Mouse (Mus musculus) midbrain, embryonic 14.5 days (tissue): ENCODE results near the gene Ptprs. TPM values are rescaled to one million over a fixed set of nuclear protein-coding genes. Genes with fewer than 3 reads are reported as not detected.
A peak's percentile ranks its signal among the peaks of the same experiment; 100 is the strongest.

Experiments
- ATAC-seq: fragments of 200-750 bp; cut with Nextera tagmentation; 2 replicates; pipeline ENCODE4 v1.8.0; 2017; ENCODE audit warnings: moderate number of reproducible peaks, moderate library complexity; ENCODE audit not compliant: low FRiP score, low TSS enrichment
- DNase-seq: peaks from one replicate; pipeline ENCODE4 v3.0.0-alpha.2; 2015
- H3K27ac ChIP-seq: fragments of 300-500 bp; sonication (generic); replicated peaks from 2 replicates; pipeline ENCODE4 v1.5.1; 2014; ENCODE audit warnings: mild to moderate bottlenecking, low read depth, low read length, moderate library complexity
- H3K27me3 ChIP-seq: fragments of 300-500 bp; sonication (generic); 2 replicates; pipeline ENCODE4 v1.6.1; 2014; ENCODE audit warnings: low read length, control low read depth, mixed read lengths; ENCODE audit not compliant: control insufficient read depth, insufficient read depth
- H3K36me3 ChIP-seq: fragments of 300-500 bp; sonication (generic); 2 replicates; pipeline ENCODE4 v1.6.1; 2014; ENCODE audit warnings: low read length, control low read depth; ENCODE audit not compliant: control insufficient read depth, insufficient read depth
- H3K4me1 ChIP-seq: fragments of 300-500 bp; sonication (generic); 2 replicates; pipeline ENCODE4 v1.6.1; 2014; ENCODE audit warnings: mild to moderate bottlenecking, antibody characterized with exemption, low read length, control low read depth; ENCODE audit not compliant: control insufficient read depth, insufficient read depth
- H3K4me2 ChIP-seq: fragments of 300-500 bp; sonication (generic); 2 replicates; pipeline ENCODE4 v1.6.1; 2014; ENCODE audit warnings: mild to moderate bottlenecking, low read length, moderate library complexity
- H3K4me3 ChIP-seq: fragments of 300-500 bp; sonication (generic); replicated peaks from 2 replicates; pipeline ENCODE4 v1.5.1; 2014; ENCODE audit warnings: low read depth, low read length
- H3K9ac ChIP-seq: fragments of 300-500 bp; sonication (generic); replicated peaks from 2 replicates; pipeline ENCODE4 v1.6.1; 2014; ENCODE audit warnings: mild to moderate bottlenecking, low read length, moderate library complexity
- H3K9me3 ChIP-seq: fragments of 300-500 bp; sonication (generic); 2 replicates; pipeline ENCODE4 v1.6.1; 2016; ENCODE audit warnings: low read length, control low read depth, mixed read lengths; ENCODE audit not compliant: control insufficient read depth
- WGBS: fragments of 180-500 bp; shearing (Covaris S2); extraction: QIAGEN DNeasy Blood & Tissue Kit; methylation state at CpG from one replicate; pipeline ENCODE4 v1.1.7; 2014; 5-methylcytosine and 5-hydroxymethylcytosine counted together
- polyA plus RNA-seq: library from polyadenylated mRNA; unstranded; fragments of >200 nt; fragmentation: Nextera tagmentation; extraction: Ambion mirVana; gene quantifications from 2 replicates; pipeline ENCODE4 v1.2.1, GENCODE M21; 2014

The Ptprs gene
- polyA plus RNA-seq, 1 experiment from 2014 or later = 304 TPM

DNA sequence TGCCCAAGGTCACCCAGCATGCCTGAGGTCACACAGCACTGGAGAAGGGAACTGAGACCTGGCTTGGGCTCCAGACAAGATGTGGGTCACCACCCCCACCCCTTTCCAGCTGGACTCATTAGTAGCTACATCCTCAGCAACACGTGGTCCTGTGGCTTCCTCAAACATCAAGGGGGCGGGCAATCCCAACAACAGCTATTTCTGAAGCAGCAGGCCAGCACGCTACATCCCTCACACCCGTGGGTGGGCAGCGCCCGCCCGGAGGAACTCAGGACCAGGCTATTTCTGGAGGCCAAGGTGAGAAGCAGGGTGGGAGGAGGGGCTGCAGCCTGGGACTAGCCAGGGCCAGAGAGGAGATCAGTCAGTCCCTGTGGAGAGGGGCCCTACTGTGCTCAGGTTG is 7.4 kb downstream of the Ptprs start:
- 73% methylated on average over 7 of the region's 7 CpGs for WGBS
- DNase-seq (no peak), ATAC-seq (no peak)
- H3K4me1 ChIP-seq = peaks cover 79% of the 10 kb centered on the region
- H3K27me3 ChIP-seq = no peaks in the 10 kb centered on the region
- H3K27ac ChIP-seq = peak overlapping the region; percentile 90
- H3K4me3 ChIP-seq = no peak overlapping the region
- H3K9ac ChIP-seq = no peak overlapping the region; the same call in 1 of the 2 replicates
- peak overlapping the region; percentile 50 for H3K4me2 ChIP-seq
- 0 out of 2 replicates have a peak, but pooled peaks cover 4% of the 10 kb centered on the region for H3K36me3 ChIP-seq
- H3K9me3 ChIP-seq = no peaks in the 10 kb centered on the region

DNA sequence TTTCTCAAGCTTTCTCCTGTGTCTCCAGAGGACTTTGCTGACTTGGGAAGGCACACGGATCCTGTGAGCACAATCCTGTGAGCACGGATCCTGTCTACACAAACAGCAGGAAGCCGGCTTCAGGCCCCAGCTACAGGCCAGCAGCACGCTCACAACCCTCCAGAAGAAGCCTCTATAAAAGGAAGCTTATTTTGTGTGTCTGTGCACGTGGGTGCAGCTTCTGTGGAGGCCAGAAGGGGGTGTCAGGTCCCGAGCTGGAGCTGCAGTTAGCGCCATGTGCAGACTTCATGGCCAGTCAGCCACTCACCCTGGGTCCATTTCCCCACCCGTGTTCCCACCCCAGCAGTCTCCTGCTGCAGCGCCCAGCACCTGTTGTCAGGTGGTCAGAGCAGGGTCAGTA is 7.9 kb downstream of the Ptprs start:
- Histone ChIP-seq H3K36me3 (0 out of 2 replicates have a peak, but pooled peaks cover 4% of the 10 kb centered on the region), H3K27ac (peak overlapping the region; percentile 90), H3K4me2 (no peak overlapping the region), H3K9ac (no peak overlapping the region; the same call in 1 of the 2 replicates), H3K4me3 (no peak overlapping the region), H3K27me3 (no peaks in the 10 kb centered on the region), H3K9me3 (no peaks in the 10 kb centered on the region), H3K4me1 (peaks cover 76% of the 10 kb centered on the region)
- WGBS = 92% methylated on average over 9 of the region's 9 CpGs
- no peak for DNase-seq
- ATAC-seq = no peak

DNA sequence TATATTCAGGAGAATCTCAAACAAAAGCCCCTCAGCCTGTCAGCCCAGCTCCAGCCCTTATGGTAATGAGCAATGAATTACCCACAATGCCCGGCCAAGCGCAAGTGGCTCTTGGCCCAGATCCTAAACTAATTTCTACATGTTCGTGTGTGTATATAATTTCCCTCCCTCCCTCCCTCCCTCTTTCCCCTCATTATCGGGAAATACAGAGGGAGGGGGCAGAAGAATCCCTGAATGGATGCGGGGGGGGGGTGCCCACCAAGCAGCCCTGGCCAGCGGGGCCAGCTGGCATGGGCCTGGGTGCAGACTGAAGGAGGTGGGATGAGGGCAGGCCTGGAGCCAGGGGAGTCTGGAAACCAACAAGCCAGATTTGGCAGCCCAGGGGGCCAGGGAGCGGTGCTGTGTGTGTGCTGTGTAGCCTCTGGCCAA is 8.8 kb downstream of the Ptprs start:
- WGBS = 7% methylated on average over 7 of the region's 7 CpGs
- no peak overlapping the region for H3K4me3 ChIP-seq

DNA sequence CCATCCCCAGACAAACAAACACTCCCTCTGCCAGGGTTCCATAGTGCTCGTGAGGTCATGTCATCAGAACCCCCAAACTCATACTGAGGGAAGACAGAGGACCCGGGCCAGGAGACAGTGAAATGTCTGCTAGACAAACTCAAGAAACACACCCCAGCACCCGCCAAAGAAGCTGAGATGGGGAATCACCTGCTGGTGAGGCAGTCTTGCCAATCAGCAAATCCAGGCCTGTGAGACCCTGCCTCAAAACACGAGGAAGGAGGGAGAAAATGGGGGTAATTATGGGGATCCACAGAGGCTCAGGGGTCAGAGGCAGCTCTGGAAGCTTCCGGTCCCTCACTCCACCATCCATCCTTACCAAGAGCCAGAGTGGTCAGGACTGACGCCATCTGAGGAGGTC is 9.5 kb downstream of the Ptprs start:
- peaks cover 75% of the 10 kb centered on the region for H3K4me1 ChIP-seq
- DNase-seq = peak; percentile 42
- H3K27me3 ChIP-seq = no peaks in the 10 kb centered on the region
- H3K9me3 ChIP-seq = no peaks in the 10 kb centered on the region
- peak overlapping the region; percentile 39 for H3K9ac ChIP-seq
- peak overlapping the region; percentile 90 for H3K27ac ChIP-seq
- 0 out of 2 replicates have a peak, but pooled peaks cover 4% of the 10 kb centered on the region for H3K36me3 ChIP-seq
- peak overlapping the region; percentile 42 for H3K4me2 ChIP-seq
- H3K4me3 ChIP-seq = peak overlapping the region; percentile 8; the same call in 1 of the 2 replicates
- ATAC-seq = no peak
- 61% methylated on average over 6 of the region's 6 CpGs for WGBS

More for the DNA sequence above, 8.8 kb downstream of the Ptprs start:
- peak; percentile 71 for ATAC-seq
- peak; percentile 93 for DNase-seq
- H3K27me3 ChIP-seq = no peaks in the 10 kb centered on the region
- H3K36me3 ChIP-seq = 0 out of 2 replicates have a peak, but pooled peaks cover 4% of the 10 kb centered on the region
- peaks cover 78% of the 10 kb centered on the region for H3K4me1 ChIP-seq
- no peak overlapping the region; the same call in 1 of the 2 replicates for H3K9ac ChIP-seq
- H3K4me2 ChIP-seq = peak overlapping the region; percentile 42
- H3K27ac ChIP-seq = peak overlapping the region; percentile 90
- H3K9me3 ChIP-seq = no peaks in the 10 kb centered on the region

DNA sequence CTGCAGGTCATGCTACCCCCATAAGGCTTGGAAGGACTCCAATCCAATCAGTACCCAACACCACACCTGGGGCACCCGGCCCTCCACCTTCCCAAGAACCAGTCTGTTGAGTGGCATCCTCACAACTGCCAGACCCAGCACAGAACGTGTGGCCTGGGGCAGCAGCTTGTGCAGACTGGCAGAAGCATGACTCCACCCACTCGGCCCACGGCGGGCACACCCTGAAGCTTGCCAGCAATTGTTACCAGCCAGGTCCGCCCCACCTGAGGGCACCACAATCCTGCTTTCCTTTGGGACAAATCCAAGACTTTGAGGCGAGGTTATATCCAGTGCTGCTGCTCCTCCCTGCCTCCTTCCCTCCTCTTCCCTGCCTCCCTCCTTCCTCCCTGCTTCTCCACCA is 11.5 kb downstream of the Ptprs start:
- Histone ChIP-seq H3K4me1 (peaks cover 80% of the 10 kb centered on the region), H3K4me3 (no peak overlapping the region), H3K27me3 (no peaks in the 10 kb centered on the region), H3K4me2 (no peak overlapping the region), H3K36me3 (0 out of 2 replicates have a peak, but pooled peaks cover 4% of the 10 kb centered on the region), H3K9me3 (no peaks in the 10 kb centered on the region), H3K9ac (no peak overlapping the region), H3K27ac (no peak overlapping the region)
- 79% methylated on average over 7 of the region's 7 CpGs for WGBS
- no peak for ATAC-seq
- no peak for DNase-seq

DNA sequence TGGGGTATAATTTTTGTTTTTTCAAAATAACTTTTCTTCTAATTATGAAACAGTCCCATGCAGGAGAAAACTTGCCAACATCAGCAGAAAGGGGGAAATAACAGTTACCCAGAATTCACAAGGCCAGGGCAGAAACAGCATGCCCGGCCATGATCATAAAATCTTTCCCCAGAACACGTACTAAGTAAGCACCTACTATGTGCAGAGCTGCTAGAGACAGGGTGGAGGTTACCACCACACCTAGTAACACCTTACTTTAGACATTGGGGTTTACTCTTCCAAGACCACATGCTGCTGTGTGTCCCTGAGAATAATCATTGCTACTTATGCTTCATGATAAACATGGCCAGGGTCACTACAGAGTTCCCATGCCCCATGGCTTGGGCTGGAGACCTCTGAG is 11.9 kb downstream of the Ptprs start:
- H3K27ac ChIP-seq = no peak overlapping the region
- no peak for DNase-seq
- WGBS = 95% methylated on average over 2 of the region's 2 CpGs

DNA sequence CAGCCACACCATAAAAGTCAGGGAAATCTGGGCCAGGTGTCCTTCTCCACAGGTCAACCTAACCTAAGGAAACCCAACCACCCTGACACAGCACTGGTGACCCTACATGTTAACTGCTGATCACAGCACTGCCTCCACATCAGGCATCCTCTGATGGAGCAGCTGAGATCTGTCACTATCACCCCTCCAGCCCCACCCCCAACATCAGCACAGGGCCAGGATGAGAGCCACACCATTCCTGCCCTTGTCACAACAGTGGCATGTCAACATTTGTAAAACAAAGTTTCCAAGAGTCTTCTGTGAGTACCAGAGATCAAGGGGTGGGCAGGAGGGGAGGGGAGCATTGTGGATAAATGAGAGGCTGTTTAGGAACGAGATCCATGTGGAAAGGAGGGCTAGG is 12.8 kb downstream of the Ptprs start:
- DNase-seq = no peak
- Histone ChIP-seq H3K36me3 (no peaks in the 10 kb centered on the region), H3K9me3 (no peaks in the 10 kb centered on the region), H3K27me3 (no peaks in the 10 kb centered on the region), H3K9ac (no peak overlapping the region), H3K4me2 (no peak overlapping the region; the same call in 1 of the 2 replicates), H3K4me3 (no peak overlapping the region), H3K27ac (peak overlapping the region; percentile 87), H3K4me1 (peaks cover 69% of the 10 kb centered on the region)
- 62% methylated on average over 1 of the region's 1 CpGs for WGBS
- ATAC-seq = no peak

More for the DNA sequence above, 11.9 kb downstream of the Ptprs start:
- Histone ChIP-seq H3K36me3 (0 out of 2 replicates have a peak, but pooled peaks cover under 1% of the 10 kb centered on the region), H3K4me1 (peaks cover 75% of the 10 kb centered on the region), H3K9ac (no peak overlapping the region), H3K27me3 (no peaks in the 10 kb centered on the region), H3K4me2 (no peak overlapping the region), H3K4me3 (no peak overlapping the region), H3K9me3 (no peaks in the 10 kb centered on the region)
- ATAC-seq = no peak

DNA sequence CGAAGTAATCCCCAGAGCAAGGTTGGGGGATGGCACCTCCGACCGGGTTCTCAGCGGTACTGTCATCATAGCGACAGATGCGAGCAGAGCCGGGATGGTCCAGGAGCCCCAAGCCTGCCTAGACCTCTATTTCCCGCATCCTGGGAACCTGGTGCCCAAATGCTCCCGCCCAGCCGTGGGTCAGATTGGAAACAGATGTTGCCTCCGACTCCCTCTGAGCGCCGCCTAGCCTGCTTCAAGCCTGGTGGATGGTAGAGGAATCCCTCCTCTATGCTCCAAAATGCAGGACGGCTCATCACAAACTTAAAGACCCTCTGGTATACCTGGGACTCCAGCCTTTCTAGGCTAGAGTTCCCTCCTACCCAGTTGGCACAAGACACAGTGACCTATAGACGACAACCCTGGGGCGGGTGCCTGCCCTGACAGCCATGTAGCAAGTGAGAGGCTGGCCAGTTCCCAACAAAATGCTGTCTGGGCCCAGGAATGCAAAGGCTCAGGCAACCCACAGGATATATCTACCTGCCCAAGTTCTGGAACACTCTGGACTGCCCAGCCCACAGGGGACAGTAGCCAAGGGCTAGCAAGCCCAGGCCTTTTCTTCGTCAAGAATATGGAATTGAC is 13.3 kb downstream of the Ptprs start:
- 2% methylated on average over 17 of the region's 17 CpGs for WGBS
- Histone ChIP-seq H3K27me3 (no peaks in the 10 kb centered on the region), H3K4me1 (peaks cover 63% of the 10 kb centered on the region), H3K9me3 (no peaks in the 10 kb centered on the region), H3K4me3 (peak overlapping the region; percentile 44), H3K27ac (peak overlapping the region; percentile 87), H3K36me3 (peaks cover 3% of the 10 kb centered on the region), H3K4me2 (peak overlapping the region; percentile 63), H3K9ac (peak overlapping the region; percentile 45; the same call in 1 of the 2 replicates)
- ATAC-seq = no peak
- DNase-seq = no peak
